Mouse (Mus musculus) urinary bladder, postnatal 25 days (tissue): ENCODE results near the gene Slc4a10.

Experiments
- DNase-seq: peaks from one replicate; pipeline ENCODE4 v3.0.0; 2022; ENCODE audit warnings: low spot score

Gene Slc4a10

DNA sequence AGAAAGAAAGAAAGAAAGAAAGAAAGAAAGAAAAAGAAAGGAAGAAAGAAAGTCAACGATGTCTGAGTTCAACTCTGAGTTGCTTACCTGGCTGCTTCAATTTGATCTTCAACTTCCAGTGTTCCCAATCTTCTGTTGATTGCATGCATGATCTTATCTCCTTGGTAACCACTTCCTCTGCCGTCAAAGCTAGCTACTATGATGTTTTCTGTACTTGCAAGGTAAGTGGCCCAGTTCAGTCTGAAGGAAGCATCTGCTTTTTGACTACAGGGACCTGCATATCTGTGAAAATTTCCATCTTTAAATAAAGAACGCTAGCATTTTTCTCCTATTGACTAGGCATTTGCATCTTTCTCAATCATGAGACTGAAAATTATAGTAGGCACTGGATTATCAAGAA lies 305.8 kb downstream of the Slc4a10 start:
- DNase-seq: no peak

DNA sequence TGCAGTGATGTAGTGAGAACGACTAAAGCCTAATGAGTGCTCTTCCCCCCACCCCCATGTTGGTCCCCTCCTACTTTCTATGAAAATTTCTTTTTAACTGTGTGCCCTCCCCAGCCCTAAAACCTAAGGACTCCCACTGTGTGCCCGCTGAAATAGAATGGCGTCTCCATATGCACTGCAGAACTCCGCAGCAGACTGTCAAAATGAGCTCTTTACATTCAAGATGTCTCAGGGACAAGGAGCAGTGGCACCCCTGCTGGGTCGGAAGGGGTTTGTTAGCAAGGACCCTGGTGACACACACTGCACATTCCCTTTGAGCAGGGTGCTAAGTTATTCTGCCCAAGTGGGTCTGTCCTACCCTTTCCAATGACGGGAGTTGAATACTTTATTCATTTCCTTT lies 309.5 kb downstream of the Slc4a10 start:
- DNase-seq: no peak

DNA sequence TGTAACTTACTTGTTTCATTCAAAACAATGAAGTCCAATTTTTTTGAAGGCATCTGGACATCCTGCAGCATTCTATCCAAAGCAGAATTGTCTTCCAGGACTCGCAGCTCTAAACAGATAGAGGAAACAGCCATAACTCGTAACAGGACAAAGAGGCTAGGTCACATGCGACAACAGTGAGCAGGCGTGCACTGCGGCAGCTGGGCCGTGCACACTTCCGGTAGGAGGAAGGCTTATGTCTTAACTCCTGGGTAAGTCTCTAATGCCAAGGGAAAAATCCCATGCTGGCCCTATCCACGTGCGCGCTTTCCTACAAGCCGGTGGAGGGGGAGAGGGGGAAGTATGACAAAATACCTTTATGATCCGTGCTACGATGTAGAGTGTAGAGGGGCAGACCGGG lies 310.3 kb downstream of the Slc4a10 start:
- no peak for DNase-seq

DNA sequence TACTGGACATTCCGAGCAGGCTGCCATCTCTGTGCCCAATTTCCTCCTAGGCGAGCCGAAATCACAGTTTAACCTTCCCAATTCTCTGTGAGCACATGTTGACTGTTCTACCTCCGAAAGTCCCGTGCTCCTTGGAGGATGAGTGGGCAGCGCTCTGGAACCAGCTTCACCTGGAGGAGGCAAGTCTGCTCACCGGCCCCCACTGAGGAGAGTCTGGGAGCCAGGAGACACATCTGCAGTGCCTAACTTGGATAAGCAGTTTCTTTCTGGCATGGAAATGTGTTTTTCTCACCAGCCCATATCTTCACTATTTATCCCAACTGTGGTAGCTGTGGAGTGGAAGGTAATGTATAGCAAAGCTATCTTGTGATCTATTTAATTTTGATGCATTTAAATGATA lies 311.0 kb downstream of the Slc4a10 start:
- DNase-seq: no peak

DNA sequence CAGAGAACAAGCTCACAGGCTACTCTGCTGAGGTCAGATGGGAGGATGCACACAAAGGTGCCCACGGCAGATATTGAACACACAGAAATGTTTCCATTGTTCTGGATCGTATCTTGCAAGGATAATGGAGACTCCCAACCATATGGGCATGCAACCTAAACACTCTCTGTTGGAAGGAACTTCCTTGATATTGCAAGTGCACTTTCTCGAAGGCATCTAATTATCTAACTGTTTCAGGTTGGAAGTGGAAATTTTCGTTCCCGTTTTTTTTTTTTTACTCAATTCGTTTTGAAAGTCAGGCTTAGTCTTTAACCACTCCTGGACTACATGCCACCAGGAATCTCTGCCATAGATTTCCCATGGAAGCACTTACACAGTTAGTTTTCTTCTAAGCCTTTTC lies 314.6 kb downstream of the Slc4a10 start:
- no peak for DNase-seq

DNA sequence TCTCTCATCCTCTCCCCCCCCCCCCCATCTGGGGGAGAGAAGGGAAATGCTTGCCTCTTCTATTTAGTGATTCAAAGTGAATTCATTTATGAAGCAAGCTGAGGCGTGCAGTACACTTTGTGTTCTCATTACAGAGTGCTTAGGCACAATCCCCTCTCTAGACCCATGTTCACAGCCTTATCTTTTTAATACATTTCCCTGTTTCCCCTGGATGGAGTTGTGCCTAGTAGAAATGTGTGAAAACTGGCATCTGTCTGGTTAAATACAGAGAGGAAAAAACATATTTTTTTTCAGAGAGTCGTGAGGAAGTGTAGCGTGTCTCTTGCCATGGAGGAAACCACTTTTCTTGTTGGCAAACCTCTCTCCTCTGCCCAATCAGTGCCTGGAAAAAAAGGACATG lies 315.3 kb downstream of the Slc4a10 start:
- DNase-seq: no peak

DNA sequence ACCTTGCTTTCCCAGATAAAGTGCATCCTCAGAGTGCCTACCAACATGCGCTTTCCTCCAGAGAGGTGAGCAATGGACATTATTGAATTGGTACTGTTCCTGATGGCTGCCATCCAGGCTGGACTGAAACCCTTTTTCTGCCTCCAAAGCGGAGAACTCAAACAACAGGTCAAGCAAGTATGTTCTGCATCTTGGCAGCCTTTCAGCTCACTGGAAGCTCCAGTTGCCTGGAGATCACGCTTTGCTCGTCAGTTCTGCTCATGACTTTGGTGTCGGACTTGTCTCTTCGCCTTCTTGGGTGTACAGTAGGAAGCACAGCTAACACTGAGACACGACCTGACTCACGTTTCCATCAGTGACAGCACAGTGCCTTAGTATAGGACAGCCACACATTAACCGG lies 315.9 kb downstream of the Slc4a10 start:
- DNase-seq: no peak

DNA sequence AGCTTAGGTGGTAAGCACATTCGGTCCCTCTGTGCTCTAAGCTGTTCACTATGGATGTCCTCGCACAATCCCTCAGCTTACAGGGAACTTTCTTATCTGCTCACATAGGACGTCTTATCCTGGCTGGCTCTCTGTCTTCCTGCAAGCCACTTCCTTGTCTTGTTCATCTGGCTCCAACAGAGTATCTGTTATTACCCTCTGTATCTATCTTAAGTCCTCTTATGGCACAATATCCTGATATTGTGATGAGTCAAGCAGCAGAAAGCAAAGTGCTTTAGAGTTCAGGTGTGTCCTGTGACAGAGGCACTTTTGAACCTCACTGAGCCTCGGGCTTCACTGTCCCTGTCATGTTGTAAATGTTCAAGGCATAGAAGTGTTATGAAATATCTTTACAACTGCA lies 317.3 kb downstream of the Slc4a10 start:
- DNase-seq: no peak

DNA sequence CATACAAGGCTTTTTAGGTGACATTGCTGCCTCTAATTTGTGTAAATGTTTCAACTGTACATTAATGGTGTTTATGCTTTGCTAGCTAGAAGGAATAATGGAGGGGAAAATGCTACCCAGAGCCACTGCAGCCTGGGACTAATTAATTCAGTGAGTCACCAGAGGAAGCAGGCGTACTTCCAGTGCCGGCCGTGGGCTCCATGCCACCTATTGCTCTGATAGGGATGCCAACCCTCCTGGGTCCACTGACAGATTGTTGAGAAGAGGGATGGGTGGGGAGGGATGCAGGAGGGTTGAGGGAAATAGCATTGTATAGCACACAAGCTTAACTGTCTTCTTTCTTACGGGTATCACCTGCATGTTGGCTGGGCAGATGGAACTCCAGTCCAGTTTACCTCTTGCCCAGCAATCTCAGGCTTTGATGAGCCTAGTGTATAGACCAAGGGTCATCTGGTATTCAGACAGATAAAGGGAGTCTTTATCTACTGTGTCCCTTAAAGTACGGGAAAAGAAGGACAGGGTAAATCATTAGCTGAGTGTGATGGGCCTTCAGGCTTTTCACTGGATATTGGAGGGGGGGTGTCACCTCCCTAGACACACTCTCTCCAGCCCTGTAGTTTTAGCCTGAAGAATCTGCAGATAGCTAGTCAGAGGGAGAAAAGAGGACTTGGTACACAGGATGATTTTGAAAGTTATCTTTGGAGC lies 322.2 kb downstream of the Slc4a10 start:
- DNase-seq: no peak

DNA sequence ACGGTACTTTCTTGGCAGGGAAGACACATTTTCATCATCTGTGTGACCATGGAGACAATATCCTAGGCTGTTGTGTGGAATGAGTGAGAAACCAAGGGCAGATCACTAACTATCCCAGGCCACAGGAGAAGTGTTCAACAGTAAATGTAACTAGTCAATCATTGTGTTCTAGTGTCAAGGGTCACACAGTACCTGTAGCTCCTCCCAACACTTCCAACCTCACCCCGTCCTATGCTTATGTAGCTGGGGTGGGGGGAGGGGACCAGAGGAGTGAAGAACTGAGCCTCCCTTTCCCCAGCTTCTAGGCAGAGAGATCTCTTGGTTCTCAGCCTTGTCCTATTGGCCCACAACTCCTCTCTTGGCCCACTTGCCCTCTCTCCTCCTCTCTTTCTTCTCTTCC lies 323.8 kb downstream of the Slc4a10 start:
- no peak for DNase-seq

DNA sequence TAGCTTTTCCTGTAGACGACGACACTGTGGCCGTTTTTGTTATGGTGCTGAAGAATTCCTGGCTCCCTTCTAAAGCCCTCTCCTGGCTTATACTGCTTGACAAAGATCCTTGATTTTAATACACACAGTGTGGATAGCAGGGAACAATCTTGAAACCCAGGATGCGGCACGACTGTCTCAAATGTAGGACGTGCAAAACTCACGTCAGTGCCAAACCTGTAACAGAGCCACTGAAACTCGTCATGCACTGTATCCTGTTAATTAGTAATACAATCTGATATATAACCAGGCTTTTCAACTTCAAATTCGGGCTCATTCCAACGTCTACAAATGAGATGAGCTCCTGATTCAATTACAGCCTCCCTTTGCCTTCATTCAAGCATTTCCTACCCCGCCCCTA lies 327.4 kb downstream of the Slc4a10 start:
- no peak for DNase-seq
